Mouse (Mus musculus) liver, embryonic 12.5 days (tissue): ENCODE data around the gene Lrrc8a. TPM values are rescaled to one million over a fixed set of nuclear protein-coding genes. Genes with fewer than 3 reads are reported as not detected.

Source experiments
- ATAC-seq: fragments of 200-750 bp; cut with Nextera tagmentation; 2 replicates; pipeline ENCODE4 v1.8.0; 2017; ENCODE audit warnings: moderate number of reproducible peaks, mild to moderate bottlenecking, moderate library complexity
- H3K27ac ChIP-seq: fragments of 300-500 bp; sonication (generic); 2 replicates; pipeline ENCODE4 v1.5.1; 2016; ENCODE audit warnings: mild to moderate bottlenecking
- H3K27me3 ChIP-seq: fragments of 300-500 bp; sonication (generic); replicated peaks from 2 replicates; pipeline ENCODE4 v1.6.1; 2016; ENCODE audit warnings: mild to moderate bottlenecking, moderate library complexity
- H3K36me3 ChIP-seq: fragments of 300-500 bp; sonication (generic); 2 replicates; pipeline ENCODE4 v1.6.1; 2016; ENCODE audit warnings: mild to moderate bottlenecking, moderate library complexity
- H3K4me1 ChIP-seq: fragments of 300-500 bp; sonication (generic); 2 replicates; pipeline ENCODE4 v1.6.1; 2016
- H3K4me2 ChIP-seq: fragments of 300-500 bp; sonication (generic); 2 replicates; pipeline ENCODE4 v1.6.1; 2016; ENCODE audit warnings: mild to moderate bottlenecking, moderate library complexity
- H3K4me3 ChIP-seq: fragments of 300-500 bp; sonication (generic); 2 replicates; pipeline ENCODE4 v1.5.1; 2016; ENCODE audit warnings: mild to moderate bottlenecking, moderate library complexity
- H3K9ac ChIP-seq: fragments of 300-500 bp; sonication (generic); 2 replicates; pipeline ENCODE4 v1.6.1; 2016; ENCODE audit warnings: mild to moderate bottlenecking, moderate library complexity
- H3K9me3 ChIP-seq: fragments of 300-500 bp; sonication (generic); replicated peaks from 2 replicates; pipeline ENCODE4 v1.6.1; 2016; ENCODE audit warnings: mild to moderate bottlenecking, moderate library complexity
- WGBS: fragments of 180-500 bp; shearing (Covaris S2); methylation state at CpG from one replicate; pipeline ENCODE4 v1.1.7; 2016; ENCODE audit not compliant: insufficient replicate concordance; 5-methylcytosine and 5-hydroxymethylcytosine counted together
- polyA plus RNA-seq: library from polyadenylated mRNA; unstranded; fragments of >200 nt; fragmentation: Nextera tagmentation; extraction: Ambion mirVana; gene quantifications from 2 replicates; pipeline ENCODE4 v1.2.1, GENCODE M21; 2016

Lrrc8a gene
- polyA plus RNA-seq, 1 experiment from 2014 or later, result 13.9 TPM

DNA sequence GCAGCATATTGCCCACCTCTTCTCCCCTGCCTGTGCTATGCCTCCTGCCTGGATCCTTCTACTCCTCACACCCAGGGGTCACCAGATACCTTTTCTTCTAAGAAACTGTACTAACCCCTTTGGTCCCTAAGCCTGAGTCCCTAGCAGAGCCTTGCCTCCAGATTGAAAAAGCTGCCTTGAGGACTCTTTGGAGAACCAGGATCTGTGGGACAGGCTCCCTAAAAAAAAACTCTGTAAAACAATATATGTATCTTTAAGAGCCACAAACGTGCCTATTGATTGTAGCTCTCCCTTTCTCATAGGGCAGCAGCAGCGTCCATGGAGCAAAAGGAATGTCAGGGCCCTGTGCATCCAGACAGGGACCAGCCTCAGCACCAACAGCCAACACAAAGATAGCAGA is 2.8 kb downstream of the Lrrc8a start, which contains the start of gene Gm28035:
Gene Gm28035, plus strand, starts transcription at position 301 of the 400 bp plus-strand sequence.
- ATAC-seq, result no peak
- H3K9ac ChIP-seq, result peak within 1 kb of the TSS; percentile 97
- no peaks in the 10 kb centered on the region for H3K9me3 ChIP-seq
- peaks cover 66% of the 10 kb centered on the region for H3K4me1 ChIP-seq
- peak within 1 kb of the TSS; percentile 94 for H3K4me2 ChIP-seq
- H3K27me3 ChIP-seq, result no peaks in the 10 kb centered on the region
- peaks cover 54% of the 10 kb centered on the region for H3K36me3 ChIP-seq
- H3K27ac ChIP-seq, result peak within 1 kb of the TSS; percentile 91
- peak within 1 kb of the TSS; percentile 94; the same call in 1 of the 2 replicates for H3K4me3 ChIP-seq
- WGBS, result 71% methylated on average over 2 of the region's 2 CpGs

DNA sequence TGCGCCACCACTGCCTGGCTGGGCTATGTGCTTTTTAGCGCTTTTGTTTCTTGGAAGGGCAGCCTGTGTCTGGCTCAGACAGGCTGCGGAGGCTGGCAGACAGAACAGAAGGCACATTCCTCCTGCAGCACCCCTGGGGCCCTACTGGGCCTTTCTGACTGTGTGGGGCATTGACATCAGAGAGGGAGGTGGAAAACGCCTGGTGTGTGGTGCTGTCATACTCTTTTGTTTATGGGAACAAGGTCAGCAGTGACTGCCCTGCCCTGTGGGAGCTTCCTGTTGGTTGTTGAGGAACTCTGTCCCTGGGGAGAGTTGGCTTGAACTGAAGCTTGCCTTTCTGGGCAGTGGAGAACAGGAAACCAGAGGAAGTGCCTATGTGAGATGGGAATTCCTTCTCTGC is 5.0 kb downstream of the Lrrc8a start:
- Histone ChIP-seq H3K9me3 (no peaks in the 10 kb centered on the region), H3K27me3 (no peaks in the 10 kb centered on the region), H3K27ac (peak overlapping the region; percentile 41; the same call in 1 of the 2 replicates), H3K9ac (no peak overlapping the region), H3K36me3 (peaks cover 70% of the 10 kb centered on the region), H3K4me1 (peaks cover 61% of the 10 kb centered on the region), H3K4me2 (no peak overlapping the region), H3K4me3 (no peak overlapping the region)
- ATAC-seq, result no peak
- WGBS, result 59% methylated on average over 4 of the region's 4 CpGs

DNA sequence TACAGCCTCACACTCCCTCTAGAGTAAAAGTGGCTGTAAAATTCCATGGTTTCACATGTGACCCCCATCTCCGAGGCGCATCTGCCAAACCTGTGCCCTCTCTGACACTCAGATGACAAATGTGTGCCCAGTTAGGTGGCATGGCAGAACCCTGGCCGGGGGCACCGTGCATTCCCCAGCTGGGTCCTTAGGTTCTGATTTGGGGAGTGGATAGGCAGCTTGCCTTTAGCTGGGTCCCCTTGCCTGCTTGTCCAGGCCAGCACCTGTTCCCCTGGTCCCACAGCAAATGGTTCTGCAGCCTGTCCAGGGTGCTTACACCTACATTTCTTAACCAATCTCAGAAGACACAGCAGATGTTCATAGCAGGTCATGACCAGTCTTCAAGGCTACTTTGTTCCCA is 5.9 kb downstream of the Lrrc8a start:
- H3K36me3 ChIP-seq, result peaks cover 79% of the 10 kb centered on the region

GRCm38 (mm10) chr2:30244595-30245178 is 7.2 kb downstream of the Lrrc8a start:
- no peak overlapping the region for H3K4me3 ChIP-seq
- H3K27ac ChIP-seq, result no peak overlapping the region
- 74% methylated on average over 7 of the region's 7 CpGs for WGBS
- H3K9ac ChIP-seq, result no peak overlapping the region
- no peaks in the 10 kb centered on the region for H3K27me3 ChIP-seq
- ATAC-seq, result 0 out of 2 replicates have a peak, but pooled peaks have one; percentile 14
- no peaks in the 10 kb centered on the region for H3K9me3 ChIP-seq
- no peak overlapping the region for H3K4me2 ChIP-seq
- peaks cover 91% of the 10 kb centered on the region for H3K36me3 ChIP-seq
- H3K4me1 ChIP-seq, result peaks cover 44% of the 10 kb centered on the region

More for the DNA sequence above, 5.9 kb downstream of the Lrrc8a start:
- Histone ChIP-seq H3K9ac (no peak overlapping the region), H3K4me3 (no peak overlapping the region), H3K27me3 (no peaks in the 10 kb centered on the region), H3K9me3 (no peaks in the 10 kb centered on the region), H3K4me2 (no peak overlapping the region), H3K4me1 (peaks cover 57% of the 10 kb centered on the region), H3K27ac (0 out of 2 replicates have a peak overlapping the region, but pooled peaks have one; percentile 41)
- no peak for ATAC-seq
- 87% methylated on average over 4 of the region's 4 CpGs for WGBS

DNA sequence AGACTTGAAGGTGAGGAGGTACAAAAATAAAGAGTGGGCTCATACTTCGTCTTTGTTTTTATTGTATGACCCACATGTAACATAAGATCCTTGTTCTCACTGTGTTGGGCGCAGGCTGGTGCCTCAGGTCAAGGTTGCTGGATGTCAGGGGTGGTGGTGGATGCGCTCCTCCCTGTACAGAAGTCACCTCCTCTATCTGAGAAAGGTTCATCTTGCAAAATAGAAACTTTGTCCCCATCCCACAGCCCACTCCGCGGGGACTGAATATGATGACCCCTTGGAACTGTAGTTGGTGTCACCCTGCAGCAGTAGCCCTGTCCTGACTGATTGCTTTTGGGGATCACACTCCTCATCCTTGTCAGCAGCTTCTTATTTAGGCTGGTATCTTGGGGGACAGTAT is 9.5 kb downstream of the Lrrc8a start:
- Histone ChIP-seq H3K4me3 (no peak overlapping the region), H3K4me2 (no peak overlapping the region), H3K27me3 (no peaks in the 10 kb centered on the region), H3K9ac (no peak overlapping the region), H3K9me3 (no peaks in the 10 kb centered on the region), H3K36me3 (peaks cover 84% of the 10 kb centered on the region), H3K27ac (no peak overlapping the region), H3K4me1 (peaks cover 45% of the 10 kb centered on the region)
- ATAC-seq, result no peak
- WGBS, result 84% methylated on average over 5 of the region's 5 CpGs

DNA sequence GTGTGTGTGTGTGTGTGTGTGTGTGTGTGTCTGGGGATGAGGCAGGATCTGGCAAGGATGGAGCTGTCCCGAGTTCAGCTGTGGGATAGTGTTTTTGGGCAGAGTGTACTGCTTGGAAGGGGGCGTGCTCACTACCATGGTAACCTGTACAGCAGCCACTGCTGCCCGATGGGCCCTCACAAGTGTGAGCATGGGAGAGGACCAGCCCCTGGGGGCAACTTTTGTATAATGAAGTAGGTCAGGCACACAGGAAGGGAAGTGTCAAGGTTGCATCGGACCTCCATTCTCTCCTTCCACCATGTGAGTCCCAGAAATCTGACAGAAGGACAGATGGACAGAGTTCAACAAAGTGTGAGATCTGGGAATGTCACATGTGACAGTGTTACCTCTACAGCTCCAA is 10.2 kb downstream of the Lrrc8a start:
- Histone ChIP-seq H3K9me3 (no peaks in the 10 kb centered on the region), H3K27ac (no peak overlapping the region), H3K4me1 (peaks cover 45% of the 10 kb centered on the region), H3K4me3 (no peak overlapping the region), H3K36me3 (peaks cover 80% of the 10 kb centered on the region), H3K9ac (no peak overlapping the region), H3K27me3 (no peaks in the 10 kb centered on the region), H3K4me2 (no peak overlapping the region)
- ATAC-seq, result no peak
- WGBS, result 79% methylated on average over 4 of the region's 4 CpGs

GRCm38 (mm10) chr2:30249182-30249581 is 11.7 kb downstream of the Lrrc8a start:
- H3K9me3 ChIP-seq, result no peaks in the 10 kb centered on the region
- H3K27me3 ChIP-seq, result no peaks in the 10 kb centered on the region
- peaks cover 53% of the 10 kb centered on the region for H3K4me1 ChIP-seq
- no peak overlapping the region for H3K4me2 ChIP-seq
- peaks cover 79% of the 10 kb centered on the region for H3K36me3 ChIP-seq
- ATAC-seq, result no peak
- no peak overlapping the region for H3K9ac ChIP-seq
- WGBS, result 90% methylated on average over 3 of the region's 3 CpGs
- H3K27ac ChIP-seq, result no peak overlapping the region
- H3K4me3 ChIP-seq, result no peak overlapping the region

GRCm38 (mm10) chr2:30250166-30251128 is 12.9 kb downstream of the Lrrc8a start:
- Histone ChIP-seq H3K4me2 (no peak overlapping the region), H3K9ac (no peak overlapping the region), H3K4me1 (peaks cover 41% of the 10 kb centered on the region), H3K36me3 (peaks cover 79% of the 10 kb centered on the region), H3K27ac (no peak overlapping the region), H3K27me3 (no peaks in the 10 kb centered on the region), H3K4me3 (no peak overlapping the region), H3K9me3 (no peaks in the 10 kb centered on the region)
- WGBS, result 82% methylated on average over 10 of the region's 10 CpGs
- no peak for ATAC-seq

DNA sequence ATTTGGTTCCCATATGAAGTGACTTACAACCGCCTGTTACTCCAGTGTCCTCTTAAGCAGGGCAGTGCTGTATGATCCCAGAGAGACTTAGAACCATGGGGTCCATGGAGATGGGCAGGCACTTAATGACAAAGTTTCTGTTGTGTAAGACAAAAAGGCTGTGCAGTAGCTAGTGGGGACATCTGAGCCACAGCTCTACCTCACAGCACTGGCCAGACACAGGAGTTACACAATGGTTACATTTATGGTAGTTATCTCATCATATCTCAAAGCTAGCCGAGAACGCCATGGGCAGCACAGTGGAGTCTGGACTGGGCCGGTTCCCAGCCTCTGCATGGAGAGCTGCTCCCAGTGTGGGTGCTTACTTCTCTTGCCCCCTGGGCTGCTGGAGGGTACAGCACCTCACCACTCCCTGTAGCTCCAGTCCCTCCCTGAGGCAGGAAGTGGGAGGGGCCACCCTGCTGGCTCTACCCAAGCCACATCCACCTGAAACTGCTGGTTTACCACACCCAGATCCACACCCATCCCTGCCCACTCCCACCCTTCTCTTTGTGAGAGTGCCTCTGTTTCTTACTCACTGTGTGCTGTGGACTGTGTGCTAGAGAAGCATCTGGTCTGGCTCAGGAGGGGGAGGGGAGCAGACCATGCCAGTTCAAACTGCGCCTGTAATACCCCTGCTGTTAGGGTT is 14.0 kb downstream of the Lrrc8a start:
- H3K4me1 ChIP-seq, result peaks cover 35% of the 10 kb centered on the region
- WGBS, result 55% methylated on average over 5 of the region's 5 CpGs
- no peaks in the 10 kb centered on the region for H3K9me3 ChIP-seq
- peak; percentile 81 for ATAC-seq
- H3K27me3 ChIP-seq, result no peaks in the 10 kb centered on the region
- peak overlapping the region; percentile 12 for H3K9ac ChIP-seq
- no peak overlapping the region for H3K4me3 ChIP-seq
- peak overlapping the region; percentile 40 for H3K4me2 ChIP-seq
- peaks cover 80% of the 10 kb centered on the region for H3K36me3 ChIP-seq
- peak overlapping the region; percentile 17; the same call in 1 of the 2 replicates for H3K27ac ChIP-seq

- Histone ChIP-seq H3K4me2 (no peak overlapping the region), H3K4me1 (peaks cover 35% of the 10 kb centered on the region), H3K36me3 (peaks cover 86% of the 10 kb centered on the region), H3K27ac (peak overlapping the region; percentile 17; the same call in 1 of the 2 replicates), H3K9ac (no peak overlapping the region), H3K9me3 (no peaks in the 10 kb centered on the region), H3K4me3 (no peak overlapping the region), H3K27me3 (no peaks in the 10 kb centered on the region)
- ATAC-seq, result no peak
- 74% methylated on average over 3 of the region's 3 CpGs for WGBS
These were observed 15.0 kb downstream of the Lrrc8a start for GRCm38 (mm10) chr2:30252521-30252920.

DNA sequence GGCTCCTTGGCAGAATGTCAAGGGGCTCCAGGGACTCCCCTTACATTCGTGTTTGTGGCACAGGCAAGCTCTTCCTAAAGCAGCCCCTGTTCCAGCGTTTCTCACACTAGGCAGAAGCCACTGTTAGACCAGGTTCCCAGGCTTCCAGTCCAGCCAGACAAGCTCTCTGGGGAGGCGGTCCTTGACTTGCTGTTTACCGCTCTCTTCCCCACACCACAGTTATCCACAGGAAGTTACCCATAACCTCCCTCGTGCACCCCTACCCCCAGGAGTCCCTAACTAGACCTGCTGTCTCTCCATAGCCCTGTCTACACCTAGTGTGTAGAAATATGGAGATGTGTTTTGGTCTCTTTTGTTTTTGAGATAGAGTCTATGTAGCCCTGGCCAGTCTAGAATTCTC is 16.3 kb downstream of the Lrrc8a start:
- no peak overlapping the region for H3K27ac ChIP-seq
- no peak overlapping the region for H3K9ac ChIP-seq
- peaks cover 87% of the 10 kb centered on the region for H3K36me3 ChIP-seq
- no peak overlapping the region for H3K4me2 ChIP-seq
- H3K9me3 ChIP-seq, result no peaks in the 10 kb centered on the region
- peaks cover 48% of the 10 kb centered on the region for H3K4me1 ChIP-seq
- H3K27me3 ChIP-seq, result no peaks in the 10 kb centered on the region
- WGBS, result 55% methylated on average over 5 of the region's 5 CpGs
- no peak for ATAC-seq
- no peak overlapping the region for H3K4me3 ChIP-seq
